Mouse (Mus musculus) embryo, embryonic 9.5 days (tissue): ENCODE data around the gene Hils1.
"Not testable (repeated sequence)": the region's sequence is repeated elsewhere in the genome, so short reads cannot be mapped to it uniquely, and the experiment has no call there.

Experiments used
- DNase-seq: peaks from one replicate; pipeline ENCODE4 v3.0.0-alpha.2; 2017; ENCODE audit errors: extremely low spot score

The Hils1 gene

DNA sequence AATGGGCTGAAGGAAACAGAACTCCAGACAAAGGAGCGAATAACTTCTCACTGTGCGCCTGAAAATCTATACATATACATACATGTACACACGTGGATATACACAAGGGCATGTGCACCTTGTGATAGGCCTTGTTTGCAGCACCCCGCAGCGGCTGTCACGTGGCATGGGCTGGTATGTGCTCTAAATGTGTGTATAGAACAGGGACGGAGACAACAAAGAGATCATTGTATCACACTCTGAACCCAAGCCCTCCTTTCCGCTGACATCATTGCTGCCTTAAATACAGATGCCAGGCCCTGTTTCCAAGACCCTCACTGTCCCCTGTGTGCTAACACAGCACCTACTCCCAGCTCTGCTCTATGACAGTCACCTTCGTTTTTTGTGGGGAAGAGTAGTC, 12.3 kb upstream of the Hils1 start:
- DNase-seq = no peak

DNA sequence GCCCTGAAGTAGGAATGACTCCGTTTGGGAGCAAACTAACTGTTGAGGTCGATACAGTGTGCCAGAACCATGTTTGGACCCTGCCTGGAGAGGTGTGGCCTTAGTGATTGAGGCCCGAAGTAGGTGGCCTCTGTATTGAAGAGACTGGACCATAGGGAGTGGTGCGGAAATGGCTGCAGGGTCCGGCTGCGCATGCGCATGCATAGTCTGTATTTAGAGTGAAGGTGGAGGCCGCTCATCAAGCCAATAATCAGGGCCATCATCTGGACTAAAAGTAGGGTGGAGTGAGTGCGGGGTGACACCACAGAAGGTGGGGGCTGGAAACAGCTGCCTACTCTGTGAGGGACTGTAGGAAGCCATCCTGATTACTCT, 9.7 kb upstream of the Hils1 start:
- DNase-seq = no peak

DNA sequence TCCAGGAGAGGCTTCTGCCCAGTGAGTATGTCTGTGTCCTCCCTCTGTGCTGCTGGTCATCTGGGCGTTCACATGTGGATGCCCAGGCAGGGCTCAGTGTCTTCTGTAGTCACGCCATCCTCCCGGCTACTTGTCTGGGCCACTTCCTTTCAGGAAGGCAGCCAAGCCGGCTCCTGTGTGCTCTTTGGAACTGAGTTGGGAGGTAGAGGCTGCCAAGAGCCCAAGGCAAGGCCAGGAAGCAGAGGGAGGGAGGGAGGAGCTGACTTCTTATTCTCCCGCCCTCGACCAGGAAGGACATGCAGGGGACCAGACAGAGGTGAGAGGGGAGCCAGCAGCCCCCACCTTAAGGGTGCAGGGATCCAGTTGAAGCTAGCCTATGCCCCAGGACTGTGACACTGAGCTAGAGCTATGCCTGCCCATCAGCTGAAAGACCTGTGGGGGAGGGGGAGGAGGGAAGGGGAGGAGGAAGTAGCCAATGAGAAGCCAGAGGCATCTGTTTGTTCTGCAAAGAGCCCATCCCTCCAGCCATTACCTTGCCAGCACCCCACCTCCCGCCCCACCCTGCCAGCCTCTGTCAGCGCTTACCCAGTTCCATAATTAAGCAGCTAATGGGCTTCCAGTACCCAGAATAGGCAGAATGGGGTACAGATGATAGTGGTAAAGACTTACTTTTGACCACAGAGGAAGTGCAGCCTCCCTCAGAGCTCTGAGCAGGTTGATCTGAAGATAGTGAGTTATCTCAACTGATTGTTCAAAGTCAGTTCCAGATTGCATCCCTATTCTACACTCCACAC, 9.1 kb upstream of the Hils1 start:
- peak; percentile 18 for DNase-seq

DNA sequence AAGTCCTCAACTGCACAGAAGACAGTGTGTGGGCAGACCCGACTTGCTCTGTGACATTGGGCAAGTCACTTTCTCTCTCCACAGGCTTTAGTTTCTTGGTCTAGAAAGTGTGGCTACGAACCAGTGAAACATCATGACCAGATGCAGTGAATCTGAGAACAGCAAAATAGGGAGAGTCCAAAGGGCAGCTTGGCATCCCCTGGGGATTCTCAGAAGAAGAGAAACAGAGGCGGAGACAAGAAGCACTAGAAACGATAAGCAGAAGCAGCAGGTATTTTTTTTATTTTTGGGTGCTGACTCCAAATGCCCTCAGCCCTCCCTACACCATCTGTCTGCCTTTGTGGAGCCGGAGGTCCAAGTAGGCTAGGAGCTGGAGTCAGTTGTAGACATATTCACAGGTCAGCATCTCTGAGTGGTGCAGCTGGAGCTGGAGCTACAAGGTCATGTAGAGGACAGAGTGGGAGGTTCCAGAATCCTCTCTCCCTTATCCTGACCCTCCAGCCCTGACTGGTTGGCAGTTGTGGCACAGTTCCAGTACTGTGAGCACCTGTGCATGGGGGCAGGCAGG, 4.8 kb upstream of the Hils1 start:
- DNase-seq = no peak

DNA sequence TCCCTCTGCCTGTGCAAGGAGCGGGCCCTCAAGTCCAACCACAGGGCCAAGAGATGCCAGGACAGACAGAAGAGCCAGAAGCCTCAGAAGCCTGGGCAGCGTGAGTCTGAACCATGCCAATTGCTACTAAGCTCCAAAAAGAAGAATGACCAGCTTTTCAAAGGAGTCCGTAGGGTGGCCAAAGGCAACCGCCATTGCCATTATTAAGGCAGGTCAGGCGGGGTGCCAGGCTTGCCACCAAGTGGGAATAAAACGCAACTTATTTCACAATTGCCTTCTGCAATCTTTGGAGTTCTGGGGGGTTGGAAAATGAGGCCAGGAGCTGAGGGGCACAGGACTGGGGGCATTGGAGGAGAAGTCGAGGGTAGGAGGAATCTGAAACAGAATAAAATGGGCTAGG, 794 bp downstream of the Hils1 start:
- DNase-seq = no peak

DNA sequence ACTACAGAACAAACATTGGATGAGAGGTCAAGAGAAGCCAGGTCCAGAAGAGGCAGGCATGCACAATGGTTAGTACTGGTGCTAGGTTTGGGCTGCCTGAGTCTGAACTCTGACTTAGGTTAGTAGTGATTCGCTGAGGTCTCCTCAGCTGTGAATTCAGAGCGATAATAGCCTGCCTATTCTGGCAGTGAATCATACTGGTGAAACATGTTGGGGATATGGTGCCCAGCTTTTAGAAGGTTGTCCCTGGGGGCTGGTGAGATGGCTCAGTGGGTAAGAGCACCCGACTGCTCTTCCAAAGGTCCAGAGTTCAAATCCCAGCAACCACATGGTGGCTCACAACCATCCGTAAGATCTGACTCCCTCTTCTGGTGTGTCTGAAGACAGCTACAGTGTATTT, 2.3 kb downstream of the Hils1 start:
- not testable (repeated sequence) for DNase-seq

DNA sequence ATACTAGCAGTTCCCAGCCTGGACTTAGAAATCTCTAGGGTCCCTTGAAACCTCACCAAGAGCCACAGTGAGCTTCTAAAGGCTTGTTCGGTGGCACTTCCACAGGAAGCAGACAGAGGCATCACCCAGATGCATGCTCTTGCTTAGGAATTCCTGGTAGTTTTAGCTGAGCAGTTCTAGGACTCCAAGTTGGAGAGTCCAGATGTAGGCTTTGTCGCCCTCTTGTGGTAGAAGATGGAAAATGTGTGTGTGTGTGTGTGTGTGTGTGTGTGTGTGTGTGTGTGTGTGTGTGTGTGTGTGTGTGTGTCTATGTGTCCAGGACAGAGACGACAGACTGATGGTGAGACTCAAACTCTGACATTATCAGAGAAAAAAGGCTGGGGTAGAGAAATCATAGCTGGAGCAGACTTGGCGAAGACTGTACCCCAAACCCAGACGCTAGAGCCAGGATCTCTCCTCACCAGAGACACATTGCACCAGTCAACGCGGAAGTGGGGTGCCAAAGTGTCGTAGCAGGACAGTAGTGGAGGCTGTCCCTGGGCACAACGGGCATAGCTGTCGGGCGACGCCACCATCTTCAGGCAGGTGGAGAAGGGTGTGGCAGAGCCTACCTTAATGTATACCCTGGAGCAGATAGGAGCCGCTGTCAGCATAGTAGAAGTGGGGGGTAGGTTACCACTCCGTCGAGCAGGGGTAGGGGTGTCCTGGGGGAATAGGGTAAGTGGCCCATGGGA, 3.0 kb downstream of the Hils1 start:
- DNase-seq = peak; percentile 67

DNA sequence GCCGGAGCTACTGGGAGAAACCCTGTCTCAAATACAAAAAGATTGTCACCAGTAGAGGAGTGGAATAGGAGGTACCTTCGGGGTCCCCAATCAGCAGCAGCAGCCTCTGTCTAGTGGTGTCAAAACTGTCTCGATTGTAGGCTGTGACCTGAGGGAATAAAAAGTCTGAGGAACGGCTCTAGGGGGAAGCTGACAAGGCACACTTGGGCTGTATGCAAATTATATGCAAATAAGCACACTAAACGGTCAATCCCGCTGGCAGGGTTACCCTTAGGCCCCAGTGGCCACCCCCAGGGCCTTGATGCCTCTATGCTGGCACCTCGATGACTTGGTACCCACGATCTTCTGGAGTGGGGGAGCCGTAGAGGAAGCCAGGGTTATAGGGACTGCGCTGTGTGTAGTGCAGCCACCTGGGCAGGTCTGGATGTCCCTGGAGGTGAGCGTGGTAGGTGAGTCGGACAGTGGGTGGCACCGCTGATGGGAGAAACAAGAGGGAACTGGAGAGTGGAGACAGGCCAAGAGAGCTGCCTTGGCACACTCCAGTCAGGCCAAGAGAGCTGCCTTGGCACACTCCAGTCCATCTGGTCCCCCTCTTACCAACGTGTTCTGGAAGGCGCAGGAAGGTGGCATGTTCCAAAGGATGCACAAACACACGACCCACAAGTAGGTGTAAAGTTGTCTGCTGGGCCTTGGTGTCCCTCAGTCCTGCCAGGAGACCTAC, 4.7 kb downstream of the Hils1 start:
- no peak for DNase-seq

DNA sequence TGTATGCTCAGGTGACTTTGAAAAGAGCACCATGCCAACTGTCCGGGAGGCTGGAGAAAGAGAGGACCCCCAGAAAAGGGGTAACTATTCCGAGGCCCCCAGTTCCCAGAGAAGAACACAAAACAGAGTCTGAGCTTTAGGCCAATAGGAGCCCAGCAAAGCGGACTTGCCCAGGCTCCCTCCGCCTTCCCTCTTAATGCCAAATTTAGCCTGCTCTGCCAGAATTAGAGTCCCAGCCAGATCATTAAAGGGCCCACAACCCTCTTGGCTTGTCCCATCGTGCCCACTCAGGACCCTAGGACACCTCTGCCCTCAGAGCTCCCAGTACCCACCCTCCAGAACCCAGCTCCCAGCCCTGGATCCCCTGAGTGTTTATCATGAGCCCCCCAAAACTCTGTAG, 5.5 kb downstream of the Hils1 start:
- no peak for DNase-seq

DNA sequence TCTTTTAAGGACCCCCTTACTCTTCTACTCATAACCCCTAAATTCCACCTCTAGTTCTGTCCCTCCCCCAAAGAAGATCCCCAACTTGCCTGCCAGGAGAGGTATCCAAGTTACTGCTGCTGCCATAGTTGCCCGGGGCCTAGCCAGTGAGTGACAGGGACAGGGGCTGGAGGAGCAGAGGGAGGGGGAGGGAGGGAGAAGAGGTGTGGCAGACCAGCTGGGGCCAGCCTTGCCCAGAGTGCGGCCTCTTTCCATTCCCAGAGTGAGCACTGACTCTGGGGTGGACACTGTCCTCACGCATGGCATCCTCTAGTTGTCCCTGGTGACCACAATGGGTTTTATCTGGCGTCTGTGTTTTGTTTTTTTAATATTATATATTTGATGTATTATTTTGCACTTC, 5.9 kb downstream of the Hils1 start:
- DNase-seq = no peak

DNA sequence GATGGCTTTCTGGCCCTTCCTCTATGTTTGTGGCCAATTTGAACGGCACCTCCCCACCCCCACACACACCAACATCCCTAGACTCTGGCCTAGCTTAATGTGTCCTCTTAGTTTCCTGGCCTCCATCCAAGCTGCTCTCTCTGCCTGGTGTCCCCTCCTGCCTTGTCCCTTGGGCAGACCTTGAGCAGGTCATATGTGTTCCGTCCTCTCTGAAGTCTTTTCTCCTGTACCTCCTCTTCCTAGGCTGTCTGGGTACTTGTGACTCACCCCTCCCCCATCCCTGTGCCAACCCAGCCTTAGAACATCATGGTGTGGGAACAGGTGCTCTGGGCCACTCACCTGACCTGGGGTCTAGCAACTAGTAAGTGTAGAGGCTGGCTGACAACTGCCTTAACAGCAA, 7.6 kb downstream of the Hils1 start:
- DNase-seq = no peak

DNA sequence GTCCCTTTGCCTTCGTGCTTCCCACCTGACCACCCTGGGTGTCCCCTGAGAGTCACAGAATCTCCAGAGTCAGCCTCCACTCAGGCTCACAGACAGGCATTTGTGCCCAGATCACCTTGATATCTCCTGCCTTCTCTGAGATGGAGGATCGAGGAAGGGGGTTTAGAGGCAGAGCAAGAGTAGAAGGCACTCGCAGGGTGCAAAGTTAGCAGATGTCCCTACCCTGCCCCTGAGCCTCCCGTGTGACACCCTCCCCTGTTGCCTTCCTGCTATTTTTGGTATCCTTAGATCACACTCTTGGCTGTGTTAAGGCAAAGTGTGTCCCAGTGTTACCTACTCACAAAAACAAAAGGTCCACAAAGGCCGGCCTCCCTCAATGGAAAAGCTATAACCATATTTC, 8.8 kb downstream of the Hils1 start, which contains the start of gene Sgca:
Gene Sgca, minus strand, starts transcription at position 129 of the 400 bp plus-strand sequence.
- no peak for DNase-seq

DNA sequence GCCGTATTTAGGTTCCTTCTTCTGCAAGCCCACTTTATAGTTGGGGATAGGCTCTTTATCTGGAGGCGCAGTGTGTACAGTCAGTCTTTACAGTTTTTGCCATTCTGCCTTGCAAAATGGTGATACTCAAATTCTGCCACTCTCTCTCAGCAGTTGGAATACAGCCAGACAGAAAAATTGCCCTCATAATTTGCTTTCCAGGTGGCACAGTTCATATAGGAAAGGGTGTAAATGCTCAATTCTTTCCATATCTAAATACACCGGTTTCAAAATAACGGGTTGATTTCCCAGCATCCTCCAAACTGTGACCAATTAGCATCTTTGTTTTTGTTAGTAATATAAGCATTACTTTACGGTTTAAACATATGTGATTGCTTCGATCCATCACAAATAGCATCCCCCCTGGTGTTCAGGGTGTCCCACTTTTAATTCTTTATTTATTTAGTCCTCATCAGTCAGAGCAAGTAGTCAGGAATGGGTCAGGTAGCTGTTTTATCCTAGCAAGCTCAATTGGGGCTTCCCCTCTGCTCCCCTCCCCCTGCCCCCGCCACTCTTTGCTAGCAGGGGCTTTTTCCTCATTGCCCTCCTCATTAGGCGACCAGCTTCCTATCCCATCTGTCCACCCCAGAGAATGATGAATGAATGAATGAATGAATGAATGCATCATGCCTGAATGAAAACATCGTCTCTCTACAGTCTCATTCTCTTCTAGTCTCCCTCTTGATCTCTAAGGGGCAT, 11.0 kb downstream of the Hils1 start:
- DNase-seq = no peak

DNA sequence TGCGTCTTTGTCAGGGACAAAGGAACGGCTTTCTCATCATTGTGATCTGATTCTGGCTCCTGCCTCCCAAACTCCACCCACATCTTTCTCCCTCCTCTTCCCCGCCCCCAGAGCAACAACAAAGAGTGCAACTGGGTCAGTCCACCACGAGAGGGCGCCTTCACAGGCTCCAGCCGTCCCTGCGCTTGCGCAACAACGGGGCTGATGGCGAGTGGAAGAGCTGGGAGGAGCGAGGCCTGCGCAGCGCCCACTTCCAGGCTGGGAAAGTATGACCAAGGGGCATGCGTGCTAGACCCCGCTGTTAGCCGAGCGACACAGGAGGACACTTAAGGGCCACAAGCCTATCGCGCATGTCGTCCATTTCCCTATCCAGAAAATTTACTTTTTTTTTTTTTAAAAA, 11.6 kb downstream of the Hils1 start:
- peak; percentile 98 for DNase-seq

DNA sequence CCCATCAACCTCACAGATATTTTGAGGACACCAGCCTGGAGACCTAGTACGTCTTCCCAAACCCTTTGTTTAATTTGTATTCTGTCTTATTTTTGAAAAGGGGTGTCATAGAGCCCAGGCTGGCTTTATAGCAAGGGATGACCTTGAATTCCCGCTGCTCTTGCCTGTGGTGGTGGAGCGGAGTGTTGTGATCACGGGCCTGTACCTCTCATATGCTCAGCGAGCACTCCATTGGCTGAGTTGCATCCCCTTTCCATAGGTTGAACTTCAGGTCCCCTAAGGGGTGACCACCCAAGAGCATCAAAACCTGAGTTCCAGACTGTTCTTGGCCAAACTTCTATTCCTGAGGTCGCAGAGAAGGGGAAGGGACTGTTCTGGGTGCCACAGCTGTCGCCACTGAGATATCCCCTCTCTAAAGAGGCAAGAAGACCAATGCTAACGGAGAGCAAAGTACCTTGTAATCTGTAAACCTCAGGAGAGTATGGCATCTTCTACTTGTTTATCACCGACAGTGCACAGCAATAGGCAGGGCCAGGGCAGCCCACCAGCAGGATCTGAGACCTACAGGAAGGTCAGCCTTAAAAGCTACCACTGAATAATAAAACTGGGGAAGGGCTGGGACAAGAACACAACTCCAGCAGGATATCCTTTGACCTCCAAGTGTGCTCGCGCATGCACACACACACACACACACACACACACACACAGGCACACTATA, 12.2 kb downstream of the Hils1 start:
- no peak for DNase-seq

DNA sequence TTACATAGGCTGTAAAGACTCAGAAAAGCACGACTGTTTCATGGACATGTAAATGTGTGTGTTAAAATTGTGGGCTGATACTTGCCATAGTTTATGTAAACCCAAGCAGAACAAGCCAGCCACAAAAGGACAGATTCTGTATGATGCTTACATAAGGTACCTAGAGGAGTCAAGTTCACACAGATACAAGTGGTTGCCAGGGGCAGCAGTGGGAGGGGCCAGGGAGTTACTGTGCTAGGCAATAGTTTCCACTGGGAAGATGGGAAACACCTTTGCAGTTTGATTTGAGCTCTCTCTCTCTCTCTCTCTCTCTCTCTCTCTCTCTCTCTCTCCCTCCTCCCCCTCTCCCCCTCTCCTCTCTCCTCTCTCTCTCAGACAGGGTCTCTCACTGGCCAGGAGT, 17.7 kb downstream of the Hils1 start:
- DNase-seq = no peak

DNA sequence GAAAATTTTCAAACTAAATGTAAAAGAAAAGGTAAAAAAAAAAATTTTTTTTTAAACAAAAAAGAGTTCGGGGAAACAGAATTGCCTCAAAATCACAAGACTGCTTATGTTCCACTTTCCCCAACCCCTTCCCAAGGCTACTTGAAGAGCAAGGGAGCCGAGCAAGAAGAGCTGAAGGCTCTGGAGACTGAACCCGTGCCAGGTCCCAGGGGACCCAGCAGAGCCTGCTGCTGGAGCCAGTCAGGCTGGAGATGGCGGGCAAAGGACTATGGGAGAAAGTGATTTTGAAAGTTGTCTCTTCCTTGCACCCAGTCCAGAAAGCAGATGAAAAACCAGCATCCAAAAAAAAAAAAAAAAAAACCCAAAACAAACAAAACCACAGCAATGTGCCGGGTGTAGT, 18.4 kb downstream of the Hils1 start:
- no peak for DNase-seq

DNA sequence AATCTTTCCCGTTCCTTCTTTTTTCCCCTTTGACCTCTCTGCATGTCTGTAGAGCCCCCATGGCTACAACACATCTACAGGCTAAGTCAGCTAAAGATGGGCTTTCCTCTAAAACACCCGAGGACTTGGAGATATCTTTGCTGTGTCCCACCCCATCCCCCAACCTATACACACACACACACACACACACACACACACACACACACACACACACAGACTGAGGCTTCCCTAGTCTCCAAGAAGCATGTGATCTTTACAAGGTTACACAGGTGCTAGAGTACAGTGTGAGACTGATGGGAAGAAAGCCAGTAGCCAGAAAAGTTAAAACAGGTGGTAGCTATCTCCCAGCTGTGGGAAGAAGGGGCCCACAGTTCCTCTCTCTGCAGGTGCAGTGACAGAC, 19.0 kb downstream of the Hils1 start:
- no peak for DNase-seq

DNA sequence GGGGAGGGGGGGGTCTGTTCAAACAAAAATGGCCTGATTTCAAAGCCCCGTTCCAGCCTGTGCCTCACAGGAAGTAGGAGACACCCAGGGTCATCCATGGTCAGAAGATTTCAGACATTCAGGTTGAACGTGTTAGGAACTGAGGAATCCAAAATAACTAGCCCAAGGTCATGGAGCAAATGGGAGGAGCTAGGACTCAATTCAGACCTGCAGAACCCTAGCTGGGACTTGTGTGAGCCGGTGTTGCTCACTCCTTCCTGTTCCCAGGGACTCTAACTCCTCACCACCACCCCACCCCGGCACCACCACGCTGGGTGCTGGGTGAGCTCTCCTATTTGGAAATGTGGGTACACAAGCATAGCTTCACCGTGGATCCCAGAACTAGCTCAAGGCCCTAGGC, 19.9 kb downstream of the Hils1 start:
- no peak for DNase-seq

DNA sequence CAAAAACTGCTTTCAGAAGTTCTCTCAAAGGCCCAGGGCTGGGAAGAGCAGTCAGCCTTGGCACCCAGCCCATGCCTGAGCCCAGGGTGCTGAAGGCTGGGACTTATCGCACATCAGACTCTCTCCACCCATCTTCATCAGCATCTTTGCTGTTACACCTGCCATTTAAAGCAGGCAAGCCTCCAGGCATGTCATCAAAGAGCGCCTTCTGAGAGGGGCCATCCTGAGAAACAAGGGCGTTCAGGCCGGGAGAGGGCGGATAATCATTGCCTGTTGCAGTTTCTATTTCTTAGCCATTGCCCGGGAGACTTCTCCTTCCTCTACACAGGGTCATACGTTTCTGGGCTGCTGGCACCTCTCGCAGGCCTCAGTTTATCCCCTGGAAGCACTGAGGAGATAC, 20.5 kb downstream of the Hils1 start:
- no peak for DNase-seq
